Mouse (Mus musculus) olfactory bulb, adult 2 months (tissue): Measurements from ENCODE around the gene 1700007K13Rik.

ENCODE experiments used
- CTCF ChIP-seq: fragments of 200-500 bp; IDR thresholded peaks from 2 replicates; pipeline ENCODE4 v1.5.1; 2012; ENCODE audit warnings: low read depth, mild to moderate bottlenecking, low read length, moderate library complexity; ENCODE audit not compliant: insufficient read depth
- POLR2A ChIP-seq: fragments of 200-500 bp; IDR thresholded peaks from 2 replicates; pipeline ENCODE4 v1.6.1; 2012; ENCODE audit warnings: mild to moderate bottlenecking, low read depth, low read length, moderate library complexity; ENCODE audit not compliant: insufficient read depth

DNA sequence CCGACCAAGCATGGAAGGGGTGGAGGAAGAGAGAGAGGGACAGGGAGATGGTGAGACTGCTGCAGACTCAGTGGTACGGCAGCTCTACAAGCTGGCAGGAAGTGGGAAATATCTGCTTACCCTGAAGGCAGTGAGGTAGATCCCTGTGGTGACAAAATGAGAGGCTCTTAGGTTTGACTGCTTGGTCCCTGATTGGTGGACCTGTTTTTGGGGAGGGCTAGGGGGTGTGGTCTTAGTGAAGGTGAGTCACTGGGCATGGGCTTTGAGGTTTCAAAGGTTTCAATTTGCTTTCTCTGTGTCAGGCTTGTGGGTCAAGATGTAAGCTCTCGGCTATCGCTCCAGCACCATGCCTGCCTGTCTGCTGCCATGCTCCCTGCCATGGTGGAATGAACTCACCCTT, 21.1 kb downstream of the 1700007K13Rik start:
- no peak for TF ChIP-seq CTCF
- TF ChIP-seq POLR2A: no peak
